ENCODE assay signal across 24 mouse cellular contexts in the genomic region with DNA sequence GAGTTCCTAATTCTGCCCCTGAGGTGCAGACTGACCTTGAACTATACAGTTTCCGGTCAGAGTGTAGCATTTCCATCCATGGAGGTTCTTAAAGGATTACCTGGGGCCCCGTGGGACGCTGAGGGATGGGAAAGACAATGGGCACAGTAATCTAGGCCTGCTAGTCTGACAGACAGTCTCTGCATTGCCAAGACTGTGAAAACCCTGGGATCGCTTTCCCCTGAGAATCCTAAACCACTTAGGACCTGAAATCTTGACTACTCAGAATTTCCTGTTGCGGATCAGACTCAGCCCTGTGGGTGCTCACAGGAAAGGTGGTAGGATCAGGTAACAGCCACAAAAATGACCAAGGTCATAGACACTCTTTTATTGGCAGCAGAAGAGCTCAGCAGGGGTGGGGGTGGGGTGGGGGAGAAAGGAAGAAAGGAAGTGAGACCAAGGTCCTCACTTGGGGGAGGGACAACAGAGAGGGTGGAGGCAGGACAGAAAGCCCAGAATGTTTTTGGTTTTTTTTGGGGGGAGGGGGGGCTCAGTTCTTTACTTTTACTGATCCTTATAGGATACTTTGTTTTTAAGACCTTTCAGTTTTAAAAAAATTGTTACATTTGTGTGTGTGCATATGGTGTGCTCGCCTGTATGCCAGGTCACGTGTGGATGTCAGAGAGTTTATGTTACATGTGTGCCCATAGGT. TPM values are rescaled to one million over a fixed set of nuclear protein-coding genes. Genes with fewer than 3 reads are reported as not detected.
A peak's percentile ranks its signal among the peaks of the same experiment; 100 is the strongest.
DNase-seq lines count a peak whose midpoint lies in the region; ATAC-seq and TF ChIP-seq lines count a peak whose summit lies in the region.
"Had no signal": no experiment of that assay in that cellular context is flagged by ENCODE, and none has a peak within 500 bp of the region (broad histone marks: within the 10 kb centered on the region; RNA-seq: fewer than 3 reads in every experiment).

No protein-coding gene starts in this region.

- peaks cover 24% of the 10 kb centered on the region for H3K4me1 ChIP-seq in heart, embryonic 10.5 days
- H3K4me1 ChIP-seq in ES-E14 (ENCODE audit: control insufficient read depth in 2 of 2, insufficient read depth in 2 of 2, low read length in 2 of 2, poor library complexity in 1 of 2): peaks cover 13 to 22% of the 10 kb centered on the region in 2 experiments
- H3K4me1 ChIP-seq in embryonic facial prominence, embryonic 14.5 days (ENCODE audit: control insufficient read depth, insufficient read depth, low read length): peaks cover 7% of the 10 kb centered on the region
- H3K4me1 ChIP-seq: neural tube, embryonic 13.5 days had no signal

- no peak overlapping the region for H3K9ac ChIP-seq in ES-E14 (ENCODE audit: insufficient read depth, low read depth, low read length, poor library complexity, severe bottlenecking)
- no peak overlapping the region for H3K9ac ChIP-seq in embryonic facial prominence, embryonic 14.5 days (ENCODE audit: low read depth, low read length)
- H3K9ac ChIP-seq: heart, embryonic 13.5 days; limb, embryonic 15.5 days; liver, postnatal 0 days; midbrain, embryonic 12.5 days; neural tube, embryonic 13.5 days had no signal

- no peaks in the 10 kb centered on the region for H3K27me3 ChIP-seq in heart, embryonic 10.5 days (ENCODE audit: insufficient read depth, poor library complexity, severe bottlenecking)
- no peaks in the 10 kb centered on the region for H3K27me3 ChIP-seq in embryonic facial prominence, embryonic 14.5 days (replicated peaks; ENCODE audit: control insufficient read depth, insufficient read depth, low read length)
- H3K27me3 ChIP-seq: heart, embryonic 13.5 days; limb, embryonic 15.5 days; midbrain, embryonic 12.5 days; neural tube, embryonic 13.5 days had no signal

- peak; percentile 82 for ATAC-seq in embryonic facial prominence, embryonic 14.5 days (ENCODE audit: low read depth)
- no peak for ATAC-seq in CD4-positive, CD25-positive, alpha-beta regulatory T cell, adult 4 months
- ATAC-seq: forebrain, embryonic 16.5 days; intestine, embryonic 16.5 days had no signal

- intact Hi-C loops in heart, postnatal 14 days (cut with DNase I): no loop called here

- DNase-seq in heart, embryonic 10.5 days (ENCODE audit: low spot score): no peak
- no peak for DNase-seq in heart, postnatal 14 days
- peak; percentile 97 for DNase-seq in 416B (ENCODE audit: low read depth)
- DNase-seq in ES-E14 (ENCODE audit: low read depth, low spot score): peak; percentile 34
- peak; percentile 66 for DNase-seq in embryonic facial prominence, embryonic 14.5 days (ENCODE audit: low spot score)
- no peak for DNase-seq in B cell, adult 2 months
- DNase-seq in urinary bladder, postnatal 36 days (ENCODE audit: low spot score in 2 of 2): no peak
- DNase-seq: adrenal gland, postnatal 14 days; cerebellum, adult 18-20 months; cerebellum, postnatal 36 days; heart, postnatal 4 days; liver, postnatal 0 days; lung, postnatal 36 days; spleen, adult 18-20 months; thymus, postnatal 25 days had no signal

- H3K36me3 ChIP-seq in heart, embryonic 10.5 days: no peaks in the 10 kb centered on the region
- no peaks in the 10 kb centered on the region for H3K36me3 ChIP-seq in ES-E14 (ENCODE audit: control insufficient read depth, insufficient read depth, low read length, poor library complexity, severe bottlenecking)
- H3K36me3 ChIP-seq in embryonic facial prominence, embryonic 14.5 days (ENCODE audit: control insufficient read depth, insufficient read depth, low read length): no peaks in the 10 kb centered on the region
- H3K36me3 ChIP-seq: heart, embryonic 13.5 days; limb, embryonic 15.5 days; midbrain, embryonic 12.5 days; neural tube, embryonic 13.5 days had no signal

- in situ Hi-C loops in ES-E14 (cut with MboI; ENCODE audit: low sequenced_read_pairs in 2 of 2, unreplicated experiment in 2 of 2): no loop called here

- no peaks in the 10 kb centered on the region for H3K9me3 ChIP-seq in heart, embryonic 10.5 days
- no peaks in the 10 kb centered on the region for H3K9me3 ChIP-seq in ES-E14 (ENCODE audit: control insufficient read depth, insufficient read depth, low read depth, low read length)
- no peaks in the 10 kb centered on the region for H3K9me3 ChIP-seq in embryonic facial prominence, embryonic 14.5 days (ENCODE audit: control insufficient read depth, low read length)
- H3K9me3 ChIP-seq: heart, embryonic 13.5 days; limb, embryonic 15.5 days; midbrain, embryonic 12.5 days; neural tube, embryonic 13.5 days had no signal

- no peak overlapping the region for H3K4me3 ChIP-seq in heart, embryonic 10.5 days
- no peak overlapping the region for H3K4me3 ChIP-seq in ES-E14 (ENCODE audit: insufficient read depth in 1 of 2, low read depth in 1 of 2, low read length in 2 of 2, poor library complexity in 1 of 2, severe bottlenecking in 1 of 2)
- no peak overlapping the region for H3K4me3 ChIP-seq in embryonic facial prominence, embryonic 14.5 days (ENCODE audit: low read depth, low read length)
- H3K4me3 ChIP-seq: erythroblast, embryonic 14.5 days; heart, embryonic 13.5 days; limb, embryonic 15.5 days; midbrain, embryonic 12.5 days; neural tube, embryonic 13.5 days had no signal

- peak overlapping the region; percentile 12; the same call in 1 of the 2 replicates for H3K4me2 ChIP-seq in embryonic facial prominence, embryonic 14.5 days (ENCODE audit: low read depth, low read length)
- H3K4me2 ChIP-seq: heart, embryonic 13.5 days; limb, embryonic 15.5 days; midbrain, embryonic 12.5 days; neural tube, embryonic 13.5 days had no signal

- 54% methylated on average over 7 of the region's 7 CpGs for WGBS in heart, embryonic 10.5 days
- 34% methylated on average over 7 of the region's 7 CpGs for WGBS in embryonic facial prominence, embryonic 14.5 days

- peak overlapping the region; percentile 19 for H3K27ac ChIP-seq in heart, embryonic 10.5 days
- H3K27ac ChIP-seq in ES-E14 (ENCODE audit: insufficient read depth, low read depth, low read length, poor library complexity, severe bottlenecking): peak overlapping the region; percentile 40; the same call in 1 of the 2 replicates
- H3K27ac ChIP-seq in embryonic facial prominence, embryonic 14.5 days (replicated peaks; ENCODE audit: low read depth, low read length): no peak overlapping the region
- H3K27ac ChIP-seq: heart, embryonic 13.5 days; kidney, postnatal 0 days; limb, embryonic 15.5 days; midbrain, embryonic 12.5 days; neural tube, embryonic 13.5 days had no signal

TF ChIP-seq in ES-E14, 5 proteins besides CTCF, POLR2A, EP300 and RAD21:
- TF ChIP-seq HCFC1 (IDR thresholded peaks at IDR 0.05; ENCODE audit: borderline replicate concordance, insufficient read depth, low read length): no peak
- TF ChIP-seq ZC3H11A (IDR thresholded peaks at IDR 0.05; ENCODE audit: borderline replicate concordance, low read depth, low read length): no peak
- no peak for TF ChIP-seq CHD2 (IDR thresholded peaks at IDR 0.05; ENCODE audit: low read depth, low read length)
- TF ChIP-seq ZNF384 (IDR thresholded peaks at IDR 0.05; ENCODE audit: low read depth, low read length): no peak
- no peak for TF ChIP-seq MAFK (IDR thresholded peaks at IDR 0.05; ENCODE audit: insufficient read depth, low read depth, low read length)

RNA-seq across cellular contexts. Expression of gene Suco, which starts 42.3 kb away (rescaled TPM):
- polyA plus RNA-seq in heart, embryonic 10.5 days (2016; fragmentation: Nextera tagmentation; extraction: Ambion mirVana): 23.4 and 26.1 TPM in 2 replicates
- total RNA-seq in heart, postnatal 14 days (2021): 10 to 100 TPM; 15.8 to 18.7 TPM
- total RNA-seq in ES-E14 (2012; rRNA removed): 48.2 and 56.9 TPM in 2 replicates
- polyA plus RNA-seq in embryonic facial prominence, embryonic 14.5 days (2014; fragmentation: Nextera tagmentation; extraction: Ambion mirVana): 27.6 and 28.7 TPM in 2 replicates
- polyA plus RNA-seq in CD4-positive, CD25-positive, alpha-beta regulatory T cell, adult 4 months (2017; shearing (Covaris generic)): 10 to 100 TPM; 24.8 to 31.1 TPM

RNA-seq across cellular contexts. Expression of gene Pigc, which starts 50.2 kb away (rescaled TPM):
- 24.0 and 29.9 TPM in 2 replicates for polyA plus RNA-seq in heart, embryonic 10.5 days (2016; fragmentation: Nextera tagmentation; extraction: Ambion mirVana)
- total RNA-seq in heart, postnatal 14 days (2021): 10 to 100 TPM; 17.6 to 21.6 TPM
- 3.8 and 6.4 TPM in 2 replicates for total RNA-seq in ES-E14 (2012; rRNA removed)
- polyA plus RNA-seq in embryonic facial prominence, embryonic 14.5 days (2014; fragmentation: Nextera tagmentation; extraction: Ambion mirVana): 40.8 and 45.8 TPM in 2 replicates
- 10 to 100 TPM; 26.7 to 28.0 TPM for polyA plus RNA-seq in CD4-positive, CD25-positive, alpha-beta regulatory T cell, adult 4 months (2017; shearing (Covaris generic))

Comparison
In these comparisons a context has a peak if more than half of its experiments do, and no peak if none do; other contexts are left out.
1. DNase-seq: peak in 416B (single experiment), ES-E14 (single experiment) and embryonic facial prominence, embryonic 14.5 days (single experiment); none in heart, embryonic 10.5 days (single experiment), heart, postnatal 14 days (0 of 2), B cell, adult 2 months (0 of 2) and urinary bladder, postnatal 36 days (0 of 2).